Mouse (Mus musculus) heart, adult 2 months (tissue): ENCODE measurements at regions not wholly inside any gene's neighbourhood (a gene's known extent, or its start where the extent isn't known, plus 50 kb on each side); places are given as distances from the start of the nearest gene placed in this dataset.

Experiments
- DNase-seq, 2 experiments: peaks; one replicate each; pipeline ENCODE4 v3.0.0; 2021
- H3K27ac ChIP-seq: fragments of 200-600 bp; 2 replicates; pipeline ENCODE4 v1.8.1; 2022
- H3K27me3 ChIP-seq: fragments of 200-500 bp; 2 replicates; pipeline ENCODE4 v1.6.1; 2012; ENCODE audit warnings: mild to moderate bottlenecking, low read length, inconsistent platforms, mixed read lengths; ENCODE audit not compliant: control insufficient read depth, insufficient read depth
- H3K36me3 ChIP-seq: fragments of 200-500 bp; 2 replicates; pipeline ENCODE4 v1.6.1; 2012; ENCODE audit warnings: low read length, inconsistent platforms; ENCODE audit not compliant: control insufficient read depth, insufficient read depth
- H3K4me1 ChIP-seq: fragments of 200-500 bp; 2 replicates; pipeline ENCODE4 v1.6.1; 2011; ENCODE audit warnings: low read length; ENCODE audit not compliant: control insufficient read depth, insufficient read depth
- H3K4me3 ChIP-seq: fragments of 200-600 bp; 2 replicates; pipeline ENCODE4 v1.8.1; 2022
- H3K79me2 ChIP-seq: fragments of 200-500 bp; replicated peaks from 2 replicates; pipeline ENCODE4 v1.6.1; 2012; ENCODE audit warnings: mild to moderate bottlenecking, inconsistent platforms, low read length, moderate library complexity, mixed read lengths; ENCODE audit not compliant: control insufficient read depth, insufficient read depth
- H3K9ac ChIP-seq: fragments of 200-500 bp; 2 replicates; pipeline ENCODE4 v1.6.1; 2012; ENCODE audit warnings: low read depth, mild to moderate bottlenecking, control low read depth, inconsistent platforms, low read length, mixed read lengths
- CTCF ChIP-seq: fragments of 200-600 bp; IDR thresholded peaks from 2 replicates; pipeline ENCODE4 v1.8.1; 2022; ENCODE audit warnings: antibody characterized with exemption, mild to moderate bottlenecking, moderate library complexity
- EP300 ChIP-seq: fragments of 200-500 bp; IDR thresholded peaks from 2 replicates; pipeline ENCODE4 v1.6.1; 2011; ENCODE audit warnings: low read depth, low read length, control low read depth; ENCODE audit not compliant: insufficient read depth
- POLR2A ChIP-seq: fragments of 200-500 bp; IDR thresholded peaks from 2 replicates; pipeline ENCODE4 v1.6.1; 2011; ENCODE audit warnings: mild to moderate bottlenecking, low read depth, low read length, control low read depth; ENCODE audit not compliant: insufficient read depth
- WGBS: fragments of 180-500 bp; shearing (Covaris S2); methylation state at CpG from one replicate; pipeline ENCODE4 v1.1.7; 2018; 5-methylcytosine and 5-hydroxymethylcytosine counted together
- intact Hi-C: fragments of 180-260 bp; cut with DNase I; formaldehyde crosslinking; loops from one replicate; pipeline ENCODE4 v1.15.1; 2025

GRCm38 (mm10) chr3:39928421-39928820, 602.7 kb upstream of the Intu start:
- no peak overlapping the region for H3K9ac ChIP-seq
- H3K36me3 ChIP-seq = no peaks in the 10 kb centered on the region
- no peak overlapping the region for H3K27ac ChIP-seq
- WGBS = 89% methylated on average over 2 of the region's 2 CpGs
- H3K4me3 ChIP-seq = no peak overlapping the region
- no peaks in the 10 kb centered on the region for H3K4me1 ChIP-seq
- H3K27me3 ChIP-seq = no peaks in the 10 kb centered on the region
- H3K79me2 ChIP-seq = no peaks in the 10 kb centered on the region
- TF ChIP-seq CTCF = no peak
- TF ChIP-seq EP300 = no peak
- no peak for TF ChIP-seq POLR2A
- no peak for DNase-seq
- intact Hi-C loops = no loop called here

GRCm38 (mm10) chr3:39933372-39933771, 597.7 kb upstream of the Intu start:
- Histone ChIP-seq H3K4me3 (no peak overlapping the region), H3K27me3 (no peaks in the 10 kb centered on the region), H3K27ac (no peak overlapping the region), H3K36me3 (no peaks in the 10 kb centered on the region), H3K79me2 (no peaks in the 10 kb centered on the region), H3K9ac (no peak overlapping the region), H3K4me1 (no peaks in the 10 kb centered on the region)
- TF ChIP-seq EP300 = no peak
- no peak for TF ChIP-seq POLR2A
- TF ChIP-seq CTCF = no peak
- 87% methylated on average over 3 of the region's 3 CpGs for WGBS
- DNase-seq = no peak
- intact Hi-C loops = no loop called here

- H3K27ac ChIP-seq = no peak overlapping the region
- no peak for TF ChIP-seq POLR2A
- TF ChIP-seq CTCF = no peak
- TF ChIP-seq EP300 = no peak
- intact Hi-C loops = no loop called here
- H3K4me1 ChIP-seq = no peaks in the 10 kb centered on the region
- 78% methylated on average over 3 of the region's 3 CpGs for WGBS
- H3K9ac ChIP-seq = no peak overlapping the region
- H3K27me3 ChIP-seq = no peaks in the 10 kb centered on the region
- no peaks in the 10 kb centered on the region for H3K79me2 ChIP-seq
- no peak overlapping the region for H3K4me3 ChIP-seq
- no peaks in the 10 kb centered on the region for H3K36me3 ChIP-seq
- no peak for DNase-seq
These were observed 593.3 kb upstream of the Intu start for GRCm38 (mm10) chr3:39937719-39938278.

GRCm38 (mm10) chr3:39944581-39944980, 586.5 kb upstream of the Intu start:
- Histone ChIP-seq H3K79me2 (no peaks in the 10 kb centered on the region), H3K4me1 (no peaks in the 10 kb centered on the region; the same call in 1 of the 2 replicates), H3K27me3 (no peaks in the 10 kb centered on the region), H3K9ac (no peak overlapping the region), H3K36me3 (no peaks in the 10 kb centered on the region), H3K27ac (no peak overlapping the region), H3K4me3 (no peak overlapping the region)
- WGBS = 53% methylated on average over 3 of the region's 3 CpGs
- TF ChIP-seq EP300 (peak; percentile 47; the same call in 1 of the 2 replicates), POLR2A (no peak)
- DNase-seq = peak; percentile 73 to 83
- intact Hi-C loops = no loop called here

- WGBS = 82% methylated on average over 2 of the region's 2 CpGs
- no peak for TF ChIP-seq POLR2A
- no peak for TF ChIP-seq EP300
- no peak for TF ChIP-seq CTCF
- intact Hi-C loops = no loop called here
These were observed 579.0 kb upstream of the Intu start for GRCm38 (mm10) chr3:39952103-39952502.

GRCm38 (mm10) chr3:39952556-39952955, 578.5 kb upstream of the Intu start:
- Histone ChIP-seq H3K27ac (no peak overlapping the region), H3K9ac (no peak overlapping the region), H3K79me2 (no peaks in the 10 kb centered on the region), H3K4me1 (no peaks in the 10 kb centered on the region), H3K36me3 (no peaks in the 10 kb centered on the region), H3K27me3 (no peaks in the 10 kb centered on the region), H3K4me3 (no peak overlapping the region)
- 80% methylated on average over 1 of the region's 1 CpGs for WGBS
- DNase-seq = no peak
- TF ChIP-seq EP300 (no peak), POLR2A (no peak), CTCF (no peak)
- intact Hi-C loops = no loop called here

More at GRCm38 (mm10) chr3:39952103-39952502, 579.0 kb upstream of the Intu start:
- Histone ChIP-seq H3K9ac (no peak overlapping the region), H3K4me1 (no peaks in the 10 kb centered on the region), H3K27me3 (no peaks in the 10 kb centered on the region), H3K79me2 (no peaks in the 10 kb centered on the region), H3K36me3 (no peaks in the 10 kb centered on the region), H3K27ac (no peak overlapping the region), H3K4me3 (no peak overlapping the region)
- DNase-seq = no peak
